Mouse (Mus musculus) hindbrain, embryonic 13.5 days (tissue): Measurements from ENCODE around the gene Trim61. TPM values are rescaled to one million over a fixed set of nuclear protein-coding genes. Genes with fewer than 3 reads are reported as not detected.

Source experiments
- ATAC-seq: fragments of 200-750 bp; cut with Nextera tagmentation; 2 replicates; pipeline ENCODE4 v1.8.0; 2017; ENCODE audit warnings: moderate TSS enrichment; ENCODE audit not compliant: low FRiP score
- H3K27ac ChIP-seq: fragments of 300-500 bp; sonication (generic); 2 replicates; pipeline ENCODE4 v1.5.1; 2015; ENCODE audit warnings: inconsistent platforms, mild to moderate bottlenecking, moderate library complexity
- H3K27me3 ChIP-seq: fragments of 300-500 bp; sonication (generic); 2 replicates; pipeline ENCODE4 v1.6.1; 2015; ENCODE audit warnings: mild to moderate bottlenecking, inconsistent platforms
- H3K36me3 ChIP-seq: fragments of 300-500 bp; sonication (generic); 2 replicates; pipeline ENCODE4 v1.6.1; 2015; ENCODE audit warnings: mild to moderate bottlenecking, inconsistent platforms
- H3K4me1 ChIP-seq: fragments of 300-500 bp; sonication (generic); replicated peaks from 2 replicates; pipeline ENCODE4 v1.6.1; 2015; ENCODE audit warnings: inconsistent platforms
- H3K4me2 ChIP-seq: fragments of 300-500 bp; sonication (generic); 2 replicates; pipeline ENCODE4 v1.6.1; 2015; ENCODE audit warnings: inconsistent platforms, mild to moderate bottlenecking, moderate library complexity
- H3K4me3 ChIP-seq: fragments of 300-500 bp; sonication (generic); 2 replicates; pipeline ENCODE4 v1.5.1; 2015; ENCODE audit warnings: mild to moderate bottlenecking, inconsistent platforms
- H3K9ac ChIP-seq: fragments of 300-500 bp; sonication (generic); 2 replicates; pipeline ENCODE4 v1.6.1; 2015; ENCODE audit warnings: mild to moderate bottlenecking, inconsistent platforms
- H3K9me3 ChIP-seq: fragments of 300-500 bp; sonication (generic); 2 replicates; pipeline ENCODE4 v1.6.1; 2016; ENCODE audit warnings: inconsistent platforms
- WGBS: fragments of 180-500 bp; shearing (Covaris S2); methylation state at CpG from one replicate; pipeline ENCODE4 v1.1.7; 2015; 5-methylcytosine and 5-hydroxymethylcytosine counted together
- polyA plus RNA-seq: library from polyadenylated mRNA; unstranded; fragments of >200 nt; fragmentation: Nextera tagmentation; extraction: Ambion mirVana; gene quantifications from 2 replicates; pipeline ENCODE4 v1.2.1, GENCODE M21; 2015

Gene Trim61
- polyA plus RNA-seq: not detected in 2 replicates

DNA sequence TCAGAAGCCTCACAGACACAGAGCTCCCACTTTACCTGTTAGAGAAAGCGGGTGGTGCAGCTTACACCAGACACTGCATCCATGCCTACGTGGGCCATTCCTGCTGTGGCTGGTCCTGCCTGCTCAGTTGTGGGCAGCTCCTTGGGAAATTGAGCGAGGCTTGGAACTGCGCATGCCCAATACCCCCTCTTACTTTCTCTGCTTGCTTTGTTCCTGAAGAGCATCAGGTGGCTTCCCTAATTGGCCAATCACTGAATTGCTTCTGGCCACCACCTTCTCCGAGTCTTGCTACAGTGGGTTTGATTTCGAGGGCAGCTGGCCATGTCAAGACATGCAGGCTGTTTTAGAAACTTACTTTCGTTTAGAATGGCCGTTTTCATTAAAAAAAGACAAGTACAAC lies at the start of gene Trim61, which contains the start of gene Trim60:
Gene Trim61, minus strand, starts transcription at position 101 of the 400 bp plus-strand sequence.
Gene Trim60, minus strand, starts transcription at position 162 of the 400 bp plus-strand sequence.
- no peak for ATAC-seq

DNA sequence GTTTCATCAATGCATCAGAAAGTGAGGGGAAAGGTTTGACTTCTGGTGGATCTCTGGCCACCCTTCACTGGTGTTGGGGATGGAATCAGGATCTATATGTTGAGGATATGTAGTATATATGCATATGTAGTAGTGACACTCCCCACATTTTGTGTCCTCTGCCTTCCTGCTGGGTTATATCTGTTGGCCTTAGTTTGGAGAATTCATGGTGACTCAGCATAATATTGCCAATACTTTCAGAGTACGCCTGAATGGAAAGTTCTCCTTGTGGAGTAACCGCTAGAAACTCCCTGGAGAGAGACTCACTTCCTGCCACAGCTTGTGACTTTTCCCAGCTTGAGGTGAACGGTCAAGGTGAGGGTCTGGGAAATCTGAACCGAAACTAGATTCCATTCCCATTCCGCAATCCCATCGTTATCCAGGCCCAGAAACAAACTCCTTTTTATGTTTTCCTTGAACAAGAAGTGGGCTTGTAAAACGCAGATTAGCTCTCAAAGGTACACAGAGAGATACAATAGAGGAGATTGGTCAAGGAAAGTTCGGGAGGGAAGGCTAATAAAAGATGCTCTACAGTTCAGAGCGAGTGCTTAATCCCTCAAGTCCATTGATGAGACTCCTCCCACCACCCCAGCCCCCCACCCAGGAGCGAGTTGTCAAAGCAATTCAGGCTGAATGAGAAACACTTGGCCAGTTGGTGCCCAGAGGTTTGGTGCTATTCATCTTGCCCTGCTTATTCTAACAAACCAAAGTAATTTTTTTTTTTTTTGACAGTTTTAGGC lies 49.6 kb upstream of the Trim61 start:
- ATAC-seq: no peak
- no peak overlapping the region for H3K4me2 ChIP-seq
- 44% methylated on average over 10 of the region's 10 CpGs for WGBS
- no peak overlapping the region for H3K9ac ChIP-seq
- H3K9me3 ChIP-seq: no peaks in the 10 kb centered on the region
- no peak overlapping the region for H3K4me3 ChIP-seq
- H3K27me3 ChIP-seq: no peaks in the 10 kb centered on the region
- no peak overlapping the region for H3K27ac ChIP-seq
- no peaks in the 10 kb centered on the region for H3K4me1 ChIP-seq
- H3K36me3 ChIP-seq: no peaks in the 10 kb centered on the region

More for the DNA sequence above, at the start of gene Trim61, which contains the start of gene Trim60:
- Histone ChIP-seq H3K36me3 (no peaks in the 10 kb centered on the region), H3K9me3 (no peaks in the 10 kb centered on the region), H3K27me3 (no peaks in the 10 kb centered on the region), H3K4me3 (no peak within 1 kb of the TSS), H3K4me2 (no peak within 1 kb of the TSS), H3K27ac (no peak within 1 kb of the TSS), H3K4me1 (no peaks in the 10 kb centered on the region), H3K9ac (no peak within 1 kb of the TSS)
- WGBS: 89% methylated on average over 8 of the region's 8 CpGs

DNA sequence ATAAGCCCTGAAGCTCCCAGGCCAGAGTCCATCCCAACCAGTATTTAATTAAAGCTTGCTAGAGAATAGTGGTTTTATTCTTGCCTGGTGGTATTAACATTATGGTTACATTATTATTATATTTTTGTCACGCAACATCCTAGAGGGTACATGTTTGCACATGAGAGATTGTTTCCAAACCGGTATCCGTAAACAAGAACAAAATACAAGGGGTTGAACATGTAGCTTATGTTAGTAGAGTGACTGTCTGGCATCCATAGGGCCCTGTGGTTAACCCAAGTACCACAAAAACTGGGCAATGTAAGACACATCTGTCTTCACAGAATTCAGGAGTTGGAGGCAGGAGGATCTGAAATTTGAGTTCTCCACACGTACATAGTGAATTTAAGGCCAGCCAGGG lies 48.7 kb upstream of the Trim61 start:
- Histone ChIP-seq H3K27me3 (no peaks in the 10 kb centered on the region), H3K4me2 (no peak overlapping the region), H3K4me3 (no peak overlapping the region), H3K4me1 (no peaks in the 10 kb centered on the region), H3K9ac (no peak overlapping the region), H3K9me3 (no peaks in the 10 kb centered on the region), H3K36me3 (no peaks in the 10 kb centered on the region), H3K27ac (no peak overlapping the region)
- WGBS: 95% methylated on average over 4 of the region's 4 CpGs
- no peak for ATAC-seq

DNA sequence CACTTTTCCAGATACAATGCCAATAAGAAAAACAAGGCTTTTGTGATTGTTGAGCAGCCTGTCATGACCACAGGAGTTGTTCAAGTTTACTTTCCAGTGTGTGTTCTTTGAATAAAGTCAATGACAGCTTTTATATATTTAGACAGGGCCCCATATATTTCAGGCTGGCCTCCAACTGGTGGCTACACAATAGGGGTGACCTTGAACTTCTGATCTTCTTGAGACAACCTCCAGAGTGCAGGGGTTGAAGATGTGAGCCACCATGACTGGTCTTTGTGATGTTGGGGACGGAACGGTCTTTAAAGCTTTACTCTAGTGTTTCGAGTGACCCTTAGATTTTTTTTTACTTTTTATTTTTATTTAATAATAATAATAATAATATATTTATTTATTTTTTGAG lies 47.3 kb upstream of the Trim61 start:
- Histone ChIP-seq H3K36me3 (no peaks in the 10 kb centered on the region), H3K4me1 (no peaks in the 10 kb centered on the region), H3K4me3 (no peak overlapping the region), H3K27ac (no peak overlapping the region), H3K9ac (no peak overlapping the region), H3K9me3 (no peaks in the 10 kb centered on the region), H3K4me2 (no peak overlapping the region), H3K27me3 (no peaks in the 10 kb centered on the region)
- WGBS: 93% methylated on average over 3 of the region's 3 CpGs
- no peak for ATAC-seq

DNA sequence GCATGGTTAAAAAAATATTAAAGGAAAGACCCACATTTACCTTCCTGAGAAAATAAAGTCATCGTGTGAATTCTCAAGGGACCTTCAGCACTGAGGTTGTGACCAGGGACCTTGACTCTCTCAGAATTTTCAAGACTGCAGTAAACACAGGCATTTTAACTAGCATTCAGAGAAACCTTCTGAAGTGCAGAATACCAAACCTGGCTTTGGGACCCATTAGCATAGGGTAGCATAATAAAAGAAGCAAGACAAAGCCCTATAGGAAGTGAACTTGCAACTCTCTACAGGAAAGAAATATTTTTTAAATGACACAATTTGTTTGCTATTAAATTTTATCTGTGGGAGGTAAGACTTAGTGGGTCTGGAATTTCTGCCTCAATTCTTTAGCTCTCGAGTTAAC lies 45.7 kb upstream of the Trim61 start:
- Histone ChIP-seq H3K27me3 (no peaks in the 10 kb centered on the region), H3K9ac (no peak overlapping the region), H3K36me3 (no peaks in the 10 kb centered on the region), H3K4me2 (no peak overlapping the region), H3K27ac (no peak overlapping the region), H3K4me3 (no peak overlapping the region), H3K4me1 (no peaks in the 10 kb centered on the region), H3K9me3 (no peaks in the 10 kb centered on the region)
- 47% methylated on average over 2 of the region's 2 CpGs for WGBS
- ATAC-seq: no peak

DNA sequence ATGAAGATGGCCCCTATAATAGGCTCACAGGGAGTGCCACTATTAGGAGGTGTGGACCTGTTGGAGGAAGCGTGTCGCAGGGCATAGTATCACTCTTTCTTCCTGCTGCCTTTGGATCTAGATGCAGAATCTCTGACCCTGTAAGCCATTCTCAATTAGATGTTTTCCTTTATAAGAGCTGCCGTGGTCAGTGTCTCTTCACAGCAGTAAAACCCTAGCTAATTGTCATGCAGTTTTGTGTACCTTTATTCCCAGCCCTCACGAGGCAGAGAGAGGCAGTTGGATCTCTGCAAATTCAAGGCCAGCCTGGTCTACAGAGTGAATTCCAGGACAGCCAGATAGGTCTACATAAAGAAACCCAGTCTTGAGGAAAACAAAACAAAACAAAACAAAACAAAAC lies 43.9 kb upstream of the Trim61 start:
- Histone ChIP-seq H3K9ac (no peak overlapping the region), H3K4me2 (no peak overlapping the region), H3K4me1 (no peaks in the 10 kb centered on the region), H3K9me3 (no peaks in the 10 kb centered on the region), H3K4me3 (no peak overlapping the region), H3K27me3 (no peaks in the 10 kb centered on the region), H3K27ac (no peak overlapping the region), H3K36me3 (no peaks in the 10 kb centered on the region)
- no peak for ATAC-seq
- 69% methylated on average over 4 of the region's 4 CpGs for WGBS

DNA sequence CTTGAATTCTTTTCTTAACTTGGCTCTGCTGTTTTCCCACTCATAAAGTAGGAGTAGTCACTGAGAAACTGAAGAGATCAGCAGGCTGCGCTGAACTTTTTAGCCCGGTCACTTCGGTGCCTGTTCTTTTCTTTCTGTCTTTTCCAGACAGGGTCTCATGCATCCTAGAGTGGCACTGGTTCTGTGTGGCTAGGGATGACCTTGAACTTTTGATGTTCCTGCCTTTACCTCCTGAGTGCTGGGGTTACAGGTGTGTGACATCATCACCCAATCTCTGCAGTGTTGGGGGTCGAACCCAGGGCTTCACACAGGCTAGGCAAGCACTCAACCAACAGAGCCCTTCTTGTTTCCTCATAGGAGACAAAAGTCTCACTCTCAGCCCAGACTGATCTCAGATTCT lies 38.4 kb upstream of the Trim61 start:
- Histone ChIP-seq H3K27me3 (no peaks in the 10 kb centered on the region), H3K9me3 (no peaks in the 10 kb centered on the region), H3K36me3 (no peaks in the 10 kb centered on the region), H3K9ac (no peak overlapping the region), H3K27ac (no peak overlapping the region), H3K4me2 (no peak overlapping the region), H3K4me3 (no peak overlapping the region), H3K4me1 (no peaks in the 10 kb centered on the region)
- ATAC-seq: no peak
- 88% methylated on average over 4 of the region's 4 CpGs for WGBS

DNA sequence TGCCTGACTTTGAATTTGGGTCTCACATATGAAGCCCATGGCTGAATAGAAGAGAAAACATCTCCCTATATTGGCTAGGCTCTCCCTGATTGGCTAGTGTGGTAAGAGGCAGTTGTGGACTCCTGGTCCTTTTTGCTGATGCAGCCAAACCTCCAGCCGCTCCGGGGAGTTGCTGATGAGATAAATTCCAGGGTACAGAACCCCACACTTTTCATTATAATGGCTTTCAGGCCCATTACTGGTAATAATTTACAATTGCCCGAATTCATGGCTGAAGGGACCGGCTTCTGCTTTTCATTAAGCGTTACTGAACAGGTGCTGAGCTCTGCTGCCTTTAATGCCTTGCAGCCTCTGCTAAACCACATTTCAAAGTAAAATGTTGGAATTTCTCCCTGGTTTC lies 35.6 kb upstream of the Trim61 start:
- 60% methylated on average over 5 of the region's 5 CpGs for WGBS
- H3K4me1 ChIP-seq: no peaks in the 10 kb centered on the region
- no peaks in the 10 kb centered on the region for H3K27me3 ChIP-seq
- no peak overlapping the region for H3K4me3 ChIP-seq
- H3K9ac ChIP-seq: no peak overlapping the region
- H3K27ac ChIP-seq: no peak overlapping the region
- H3K4me2 ChIP-seq: no peak overlapping the region
- no peak for ATAC-seq
- H3K36me3 ChIP-seq: no peaks in the 10 kb centered on the region
- no peaks in the 10 kb centered on the region for H3K9me3 ChIP-seq

DNA sequence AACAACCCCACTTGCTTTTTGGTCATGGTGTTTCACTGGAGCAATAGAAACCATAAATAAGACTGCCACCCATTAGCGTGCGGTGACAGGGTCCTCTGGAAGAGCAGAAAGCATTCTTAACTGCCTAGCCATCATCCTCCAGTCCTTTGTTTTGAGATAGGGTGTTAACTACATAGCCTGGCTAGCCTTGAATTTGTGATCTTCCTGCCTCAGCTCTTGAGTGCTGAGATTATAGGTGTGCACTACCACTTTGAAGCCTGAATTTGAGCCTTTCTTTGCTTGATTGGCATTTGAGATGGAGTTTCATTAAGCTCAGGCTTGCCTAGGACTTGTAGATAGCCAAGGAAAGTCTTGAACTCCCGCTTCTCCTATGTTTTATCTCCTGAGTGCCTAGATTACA lies 35.2 kb upstream of the Trim61 start:
- Histone ChIP-seq H3K27me3 (no peaks in the 10 kb centered on the region), H3K27ac (no peak overlapping the region), H3K36me3 (no peaks in the 10 kb centered on the region), H3K4me1 (no peaks in the 10 kb centered on the region), H3K9ac (no peak overlapping the region), H3K4me2 (no peak overlapping the region), H3K9me3 (no peaks in the 10 kb centered on the region), H3K4me3 (no peak overlapping the region)
- ATAC-seq: no peak
- 85% methylated on average over 3 of the region's 3 CpGs for WGBS

DNA sequence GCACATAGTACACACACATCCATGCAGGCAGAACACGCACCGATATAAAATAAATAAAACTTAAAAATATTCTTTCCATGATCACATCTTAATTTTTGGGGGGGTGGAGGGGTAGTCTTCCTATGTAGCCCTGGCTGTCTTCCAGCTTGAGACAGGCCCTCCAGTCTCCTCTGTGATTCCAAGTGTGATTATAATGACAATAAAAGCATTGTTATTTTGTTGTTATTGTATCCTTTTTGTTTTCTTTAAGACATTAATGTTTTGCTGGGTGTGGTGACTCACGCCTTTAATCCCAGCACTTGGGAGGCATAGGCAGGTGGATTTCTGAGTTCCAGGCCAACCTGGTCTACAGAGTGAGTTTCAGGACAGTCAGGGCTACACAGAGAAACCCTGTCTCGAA lies 29.5 kb upstream of the Trim61 start:
- no peaks in the 10 kb centered on the region for H3K27me3 ChIP-seq
- H3K9ac ChIP-seq: no peak overlapping the region
- H3K4me1 ChIP-seq: no peaks in the 10 kb centered on the region; the same call in 1 of the 2 replicates
- no peaks in the 10 kb centered on the region for H3K9me3 ChIP-seq
- no peak for ATAC-seq
- H3K4me3 ChIP-seq: no peak overlapping the region
- WGBS: 84% methylated on average over 4 of the region's 4 CpGs
- H3K36me3 ChIP-seq: no peaks in the 10 kb centered on the region
- H3K4me2 ChIP-seq: no peak overlapping the region
- no peak overlapping the region for H3K27ac ChIP-seq

DNA sequence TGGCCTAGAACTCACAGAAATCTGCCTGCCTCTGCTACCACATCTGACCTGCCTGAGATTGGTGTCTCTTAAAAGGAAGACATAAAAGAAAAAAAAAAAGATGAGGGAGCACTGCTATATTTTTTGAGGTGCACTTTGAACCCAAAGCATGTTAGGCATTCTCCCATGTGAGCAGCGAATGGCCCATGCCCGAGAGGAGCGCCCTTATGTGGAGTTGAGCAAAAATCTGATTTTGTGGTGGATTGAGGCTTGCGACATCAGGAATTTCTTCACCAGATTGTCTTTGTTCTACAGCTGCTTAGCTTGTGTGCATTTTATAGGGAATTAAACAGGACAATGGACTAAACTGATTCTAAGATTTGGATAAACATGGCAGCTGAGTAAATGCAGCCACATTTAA lies 28.9 kb upstream of the Trim61 start:
- Histone ChIP-seq H3K27me3 (no peaks in the 10 kb centered on the region), H3K4me2 (no peak overlapping the region), H3K9me3 (no peaks in the 10 kb centered on the region), H3K4me1 (no peaks in the 10 kb centered on the region; the same call in 1 of the 2 replicates), H3K9ac (no peak overlapping the region), H3K36me3 (no peaks in the 10 kb centered on the region), H3K27ac (no peak overlapping the region), H3K4me3 (no peak overlapping the region)
- ATAC-seq: no peak
- WGBS: 95% methylated on average over 4 of the region's 4 CpGs

DNA sequence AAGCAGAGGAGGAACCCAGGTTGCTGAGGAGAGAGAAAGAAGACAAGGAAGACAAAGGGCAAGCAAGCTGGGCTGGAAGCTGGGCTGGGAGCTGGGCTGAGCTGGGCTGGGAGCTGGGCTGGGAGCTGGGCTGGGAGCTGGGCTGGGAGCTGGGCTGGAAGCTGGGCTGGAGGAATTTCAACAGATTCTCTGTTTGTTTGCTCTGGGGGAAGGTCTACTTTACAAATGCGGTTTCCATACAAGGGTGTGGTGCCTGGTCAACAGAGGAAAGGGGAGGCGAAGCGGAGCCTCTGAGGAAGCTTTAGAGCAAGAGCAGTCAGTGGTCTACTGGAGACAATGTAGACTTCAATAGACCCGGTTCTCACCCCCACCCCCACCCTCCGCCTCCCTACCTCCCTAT lies 28.2 kb upstream of the Trim61 start:
- H3K4me2 ChIP-seq: no peak overlapping the region
- H3K4me1 ChIP-seq: no peaks in the 10 kb centered on the region; the same call in 1 of the 2 replicates
- no peaks in the 10 kb centered on the region for H3K36me3 ChIP-seq
- no peaks in the 10 kb centered on the region for H3K9me3 ChIP-seq
- H3K4me3 ChIP-seq: no peak overlapping the region
- 35% methylated on average over 5 of the region's 5 CpGs for WGBS
- H3K27me3 ChIP-seq: no peaks in the 10 kb centered on the region
- no peak overlapping the region for H3K9ac ChIP-seq
- no peak for ATAC-seq
- no peak overlapping the region for H3K27ac ChIP-seq

DNA sequence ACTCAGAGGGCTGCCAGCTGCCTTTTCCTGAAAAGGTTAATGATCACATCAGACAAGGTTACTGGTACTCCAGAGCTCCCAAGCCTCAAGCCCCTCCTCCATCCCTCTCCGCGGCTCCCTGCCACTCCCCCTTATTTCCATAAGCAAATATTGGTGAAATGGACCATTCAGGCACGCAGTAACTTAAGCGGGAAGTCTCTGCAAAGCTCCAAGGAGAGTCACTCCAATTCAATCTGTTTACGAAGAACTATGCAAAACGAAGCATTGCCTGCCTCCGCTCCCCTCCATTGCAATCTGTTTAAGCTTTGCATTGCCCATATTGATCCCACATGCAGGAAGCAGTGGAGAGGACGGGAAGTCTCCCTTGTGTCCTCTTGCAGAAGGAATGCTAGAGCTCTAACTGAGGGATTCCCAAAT lies 18.8 kb upstream of the Trim61 start, which contains the start of gene Apela:
Gene Apela, minus strand, starts transcription at position 220 of the 417 bp plus-strand sequence.
- H3K9me3 ChIP-seq: no peaks in the 10 kb centered on the region
- peak within 1 kb of the TSS; percentile 53; the same call in 1 of the 2 replicates for H3K9ac ChIP-seq

More for the DNA sequence above, 18.8 kb upstream of the Trim61 start, which contains the start of gene Apela:
- peak; percentile 78 for ATAC-seq
- no peak within 1 kb of the TSS for H3K27ac ChIP-seq
- peak within 1 kb of the TSS; percentile 36 for H3K4me3 ChIP-seq
- H3K27me3 ChIP-seq: no peaks in the 10 kb centered on the region
- H3K4me1 ChIP-seq: peaks cover 16% of the 10 kb centered on the region
- WGBS: under 1% methylated on average over 8 of the region's 8 CpGs
- peak within 1 kb of the TSS; percentile 61 for H3K4me2 ChIP-seq
- no peaks in the 10 kb centered on the region for H3K36me3 ChIP-seq
